Mouse (Mus musculus) liver, adult (tissue): ENCODE measurements around the gene Olfr169.
"Not testable (repeated sequence)": the region's sequence is repeated elsewhere in the genome, so short reads cannot be mapped to it uniquely, and the experiment has no call there.

ENCODE experiments used
- GATA4 ChIP-seq: IDR thresholded peaks from 2 replicates; pipeline ENCODE4 v1.6.1; 2014; ENCODE audit warnings: mild to moderate bottlenecking, low read length; ENCODE audit not compliant: insufficient replicate concordance

The Olfr169 gene

DNA sequence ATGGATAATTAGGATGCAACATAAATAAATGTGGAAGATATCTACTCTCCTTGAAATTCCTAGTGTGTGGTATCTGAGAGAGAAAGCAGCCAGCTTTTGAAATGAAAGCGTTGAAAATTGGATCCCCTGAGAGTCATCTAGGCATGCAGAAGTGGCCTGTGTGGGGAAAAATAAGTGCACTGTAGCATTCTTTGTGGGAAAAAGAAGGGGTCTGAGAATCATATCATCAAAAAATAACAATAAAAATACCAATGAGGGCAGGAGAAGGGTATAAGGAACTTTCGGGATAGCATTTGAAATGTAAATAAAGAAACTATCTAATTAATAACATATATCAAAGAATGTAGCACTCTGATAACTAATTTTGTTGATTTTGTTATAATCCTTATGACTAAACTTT lies at the start of gene Olfr169:
Gene Olfr169 (minus strand): TSS at position 101 of the 400 bp plus-strand sequence.
- TF ChIP-seq GATA4, result not testable (repeated sequence)

DNA sequence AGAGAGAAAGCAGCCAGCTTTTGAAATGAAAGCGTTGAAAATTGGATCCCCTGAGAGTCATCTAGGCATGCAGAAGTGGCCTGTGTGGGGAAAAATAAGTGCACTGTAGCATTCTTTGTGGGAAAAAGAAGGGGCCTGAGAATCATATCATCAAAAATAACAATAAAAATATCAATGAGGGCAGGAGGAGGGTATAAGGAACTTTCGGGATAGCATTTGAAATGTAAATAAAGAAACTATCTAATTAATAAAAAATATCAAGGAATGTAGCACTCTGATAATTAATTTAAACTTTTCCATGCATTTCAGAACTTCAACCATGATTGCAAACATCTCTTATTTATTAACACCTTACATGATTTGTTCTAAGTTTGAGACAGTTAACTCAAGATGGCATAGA lies 40.2 kb upstream of the Olfr169 start, which contains the start of gene Olfr170:
Gene Olfr170 (minus strand): TSS at position 101 of the 400 bp plus-strand sequence.
- TF ChIP-seq GATA4, result not testable (repeated sequence)

DNA sequence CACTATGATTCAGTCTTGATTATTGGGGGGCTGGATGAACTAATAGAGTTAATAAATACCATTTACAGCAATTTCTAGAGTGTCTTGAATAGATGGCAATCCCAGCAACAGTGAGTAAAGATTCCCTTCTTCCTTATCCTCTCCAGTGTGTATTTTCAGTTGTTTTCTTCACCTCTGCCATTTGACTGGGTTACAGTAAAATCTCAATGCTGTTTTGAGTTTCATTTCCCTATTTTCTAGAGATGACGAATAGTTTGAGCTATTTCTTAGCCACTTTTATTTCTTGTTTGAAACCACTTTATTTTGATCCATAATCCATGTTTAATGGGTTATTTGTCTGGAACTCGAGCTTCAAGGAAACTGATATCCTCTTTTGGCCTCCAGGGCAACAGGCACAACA lies 31.6 kb upstream of the Olfr169 start:
- no peak for TF ChIP-seq GATA4

DNA sequence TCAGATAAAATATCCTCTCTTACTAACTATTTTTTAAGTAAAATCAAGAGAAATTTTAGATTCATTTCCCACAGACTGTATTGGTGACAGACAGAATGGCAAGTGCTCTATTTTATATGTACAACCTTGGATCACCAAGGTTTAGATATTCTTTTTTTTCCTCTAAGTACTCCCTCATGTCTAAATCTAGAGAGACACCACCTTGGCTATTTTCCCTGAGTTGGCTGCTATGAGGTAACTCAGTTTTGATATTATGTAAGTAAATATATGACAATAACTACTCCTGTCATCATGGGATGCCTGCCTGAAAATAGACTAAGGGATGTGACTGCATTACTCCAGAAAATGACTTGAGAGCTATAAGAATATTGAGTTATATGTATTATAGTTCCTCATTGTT lies 36.2 kb downstream of the Olfr169 start, which contains the start of gene Olfr168:
Gene Olfr168 (minus strand): TSS at position 101 of the 400 bp plus-strand sequence.
- no peak for TF ChIP-seq GATA4

DNA sequence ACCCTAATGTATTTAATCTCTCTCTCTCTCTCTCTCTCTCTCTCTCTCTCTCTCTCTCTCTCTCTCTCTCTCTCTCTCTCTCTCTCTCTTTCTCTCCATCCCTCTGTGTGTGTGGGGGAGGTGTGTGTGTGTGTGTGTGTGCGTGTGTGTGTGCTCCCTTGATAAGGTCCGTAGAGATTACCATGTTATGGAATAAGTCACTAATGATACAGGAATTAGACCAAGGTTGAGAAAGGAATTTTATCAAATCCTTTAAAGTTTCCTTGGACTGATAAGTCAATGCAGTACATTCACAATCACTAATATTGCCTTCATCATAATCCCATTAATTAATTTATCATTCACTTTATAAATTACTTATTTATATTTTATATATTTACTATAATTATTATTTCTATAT lies 49.4 kb downstream of the Olfr169 start, which contains the start of gene Olfr167:
Gene Olfr167 (minus strand): TSS at position 101 of the 400 bp plus-strand sequence.
- no peak for TF ChIP-seq GATA4
